Mouse (Mus musculus): ENCODE data around the gene Polr3a. TPM values are rescaled to one million over a fixed set of nuclear protein-coding genes. Genes with fewer than 3 reads are reported as not detected.

The Polr3a gene
- polyA plus RNA-seq (2016; fragmentation: Nextera tagmentation; extraction: Ambion mirVana): 22.2 and 24.9 TPM in 2 replicates

DNA sequence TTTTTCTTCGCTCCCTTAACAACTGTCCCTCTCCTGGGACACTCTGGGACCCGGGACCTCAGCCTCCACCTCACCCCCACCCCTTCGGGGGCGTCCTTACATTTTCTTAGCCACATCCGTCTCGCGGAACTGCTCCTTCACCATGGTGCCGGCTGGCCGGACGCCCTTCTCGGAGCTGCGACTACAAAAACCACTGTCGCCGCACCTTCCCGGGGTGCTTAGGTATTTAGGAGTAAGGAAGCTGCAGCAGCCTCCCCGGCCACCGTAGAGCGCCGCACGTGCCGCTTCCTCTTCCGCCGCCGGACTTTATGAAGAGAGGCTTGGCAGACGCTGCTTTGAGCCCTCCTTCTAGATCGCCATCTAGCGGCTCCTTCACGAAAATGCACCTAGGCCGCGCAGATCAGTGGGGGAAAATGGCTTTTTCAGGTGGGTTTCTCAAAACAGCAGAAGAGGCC lies at the start of gene Polr3a, which contains the start of gene Rps24:
Gene Polr3a, minus strand, starts transcription at position 286 of the 455 bp plus-strand sequence.
Gene Rps24, plus strand, starts transcription at position 353 of the 455 bp plus-strand sequence.
- Histone ChIP-seq H3K36me3 (peaks cover 28% of the 10 kb centered on the region), H3K4me2 (replicated peaks) (peak within 1 kb of the TSS; percentile 77), H3K9me3 (no peaks in the 10 kb centered on the region), H3K27ac (0 out of 2 replicates have a peak within 1 kb of the TSS, but pooled peaks have one; percentile 41), H3K9ac (peak within 1 kb of the TSS; percentile 79), H3K4me1 (peaks cover 14% of the 10 kb centered on the region), H3K27me3 (no peaks in the 10 kb centered on the region), H3K4me3 (peak within 1 kb of the TSS; percentile 90)
- ATAC-seq (ENCODE audit: insufficient number of reproducible peaks, insufficient read depth, low FRiP score, low TSS enrichment): peak; percentile 16; the same call in 1 of the 2 replicates
- WGBS: under 1% methylated on average over 30 of the region's 30 CpGs

DNA sequence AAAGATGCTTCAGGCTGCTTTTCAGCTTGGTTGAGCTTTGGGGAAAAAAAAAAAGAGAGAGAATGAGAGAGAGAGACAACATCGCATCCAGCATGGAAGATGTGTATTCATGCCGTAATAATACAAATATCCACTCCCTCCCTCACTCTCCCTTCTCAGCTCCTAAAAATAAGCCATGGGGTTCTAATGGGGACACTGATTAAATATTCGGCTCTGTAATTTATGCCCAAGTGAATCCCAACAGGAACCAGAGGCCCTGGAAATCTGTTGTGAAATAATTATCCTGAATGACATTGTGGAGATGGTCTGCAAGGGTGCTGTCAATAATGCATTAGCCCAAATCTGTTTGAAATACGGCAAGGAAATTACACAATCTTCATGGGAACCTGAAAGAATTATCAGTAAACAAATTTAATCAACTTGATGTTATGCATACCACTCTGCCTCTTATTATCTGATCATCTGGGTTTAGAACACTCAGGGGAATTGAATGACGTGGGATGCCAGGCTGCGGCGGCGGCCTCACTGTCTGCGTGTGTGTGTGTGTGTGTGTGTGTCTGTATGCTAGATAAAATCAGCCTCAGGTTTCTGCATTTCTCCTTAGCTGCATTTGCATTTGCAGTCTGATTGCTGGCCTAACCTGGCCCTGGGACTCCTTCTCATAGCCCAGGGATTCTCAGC lies 48.1 kb upstream of the Polr3a start:
- Histone ChIP-seq H3K9ac (no peak overlapping the region), H3K27me3 (no peaks in the 10 kb centered on the region), H3K9me3 (no peaks in the 10 kb centered on the region), H3K27ac (no peak overlapping the region), H3K4me2 (replicated peaks) (no peak overlapping the region), H3K4me3 (no peak overlapping the region), H3K36me3 (no peaks in the 10 kb centered on the region), H3K4me1 (peaks cover 17% of the 10 kb centered on the region)
- 56% methylated on average over 9 of the region's 9 CpGs for WGBS
- ATAC-seq (ENCODE audit: insufficient number of reproducible peaks, insufficient read depth, low FRiP score, low TSS enrichment): no peak

DNA sequence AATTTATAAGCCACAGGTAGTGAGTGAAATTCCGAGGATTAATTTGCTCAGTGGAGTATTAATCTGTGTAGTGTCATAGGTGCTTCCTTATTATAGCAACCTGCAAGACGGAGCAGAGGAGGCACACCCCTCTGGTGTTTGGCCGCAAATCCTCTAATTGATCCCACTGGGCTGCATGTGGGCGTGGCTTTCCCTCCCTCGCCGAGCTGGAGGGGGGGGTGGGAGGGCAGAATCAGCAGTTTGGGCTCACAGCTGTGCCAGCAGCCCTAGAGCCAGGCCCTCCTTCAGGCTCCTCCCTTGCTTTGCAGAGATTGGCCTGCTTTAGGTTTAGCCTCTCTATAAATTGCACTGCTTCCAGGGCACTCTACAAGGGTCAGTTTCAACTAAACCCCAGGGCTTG lies 43.4 kb upstream of the Polr3a start:
- Histone ChIP-seq H3K27me3 (no peaks in the 10 kb centered on the region; the same call in 1 of the 2 replicates), H3K9ac (no peak overlapping the region), H3K4me3 (no peak overlapping the region), H3K4me2 (replicated peaks) (peak overlapping the region; percentile 24), H3K4me1 (peaks cover 21% of the 10 kb centered on the region), H3K36me3 (no peaks in the 10 kb centered on the region), H3K27ac (no peak overlapping the region), H3K9me3 (no peaks in the 10 kb centered on the region)
- WGBS: 2% methylated on average over 6 of the region's 6 CpGs
- peak; percentile 73; the same call in 1 of the 2 replicates for ATAC-seq (ENCODE audit: insufficient number of reproducible peaks, insufficient read depth, low FRiP score, low TSS enrichment)

GRCm38 (mm10) chr14:24526440-24526839 lies 39.6 kb upstream of the Polr3a start:
- no peaks in the 10 kb centered on the region for H3K36me3 ChIP-seq
- no peaks in the 10 kb centered on the region for H3K9me3 ChIP-seq
- H3K9ac ChIP-seq: no peak overlapping the region
- H3K4me1 ChIP-seq: peaks cover 14% of the 10 kb centered on the region
- H3K4me3 ChIP-seq: no peak overlapping the region
- WGBS: 67% methylated on average over 10 of the region's 10 CpGs
- H3K27me3 ChIP-seq: no peaks in the 10 kb centered on the region; the same call in 1 of the 2 replicates
- H3K27ac ChIP-seq: no peak overlapping the region
- H3K4me2 ChIP-seq (replicated peaks): no peak overlapping the region
- no peak for ATAC-seq (ENCODE audit: insufficient number of reproducible peaks, insufficient read depth, low FRiP score, low TSS enrichment)

GRCm38 (mm10) chr14:24525677-24526415 lies 39.0 kb upstream of the Polr3a start:
- WGBS: 64% methylated on average over 10 of the region's 10 CpGs
- ATAC-seq (ENCODE audit: insufficient number of reproducible peaks, insufficient read depth, low FRiP score, low TSS enrichment): no peak
- no peaks in the 10 kb centered on the region for H3K36me3 ChIP-seq
- no peaks in the 10 kb centered on the region for H3K9me3 ChIP-seq
- H3K4me1 ChIP-seq: peaks cover 13% of the 10 kb centered on the region
- H3K27me3 ChIP-seq: no peaks in the 10 kb centered on the region; the same call in 1 of the 2 replicates
- H3K9ac ChIP-seq: no peak overlapping the region
- no peak overlapping the region for H3K27ac ChIP-seq
- no peak overlapping the region for H3K4me3 ChIP-seq
- no peak overlapping the region for H3K4me2 ChIP-seq (replicated peaks)

DNA sequence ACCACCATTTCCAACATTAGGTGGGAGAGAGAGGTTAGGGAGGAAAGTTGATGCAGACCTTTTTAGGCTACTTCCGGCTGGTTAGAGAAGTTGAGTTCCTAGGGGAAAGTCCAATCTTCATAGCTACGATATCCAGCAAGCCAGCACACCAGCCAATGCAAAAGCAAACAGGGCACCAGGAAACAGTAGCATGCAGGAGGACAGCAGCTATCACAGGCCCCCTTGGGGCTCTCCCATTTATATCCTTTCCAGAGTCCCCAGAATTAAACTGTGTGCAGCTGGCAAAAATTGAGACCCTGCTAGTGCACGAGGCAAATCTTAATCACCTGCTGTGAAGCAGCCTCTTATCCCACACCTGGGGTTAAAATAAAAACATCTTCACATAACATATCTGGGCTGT lies 38.3 kb upstream of the Polr3a start:
- Histone ChIP-seq H3K4me3 (no peak overlapping the region), H3K9me3 (no peaks in the 10 kb centered on the region), H3K36me3 (no peaks in the 10 kb centered on the region), H3K4me1 (peaks cover 6% of the 10 kb centered on the region; the same call in 1 of the 2 replicates), H3K27ac (no peak overlapping the region), H3K4me2 (replicated peaks) (no peak overlapping the region), H3K9ac (no peak overlapping the region), H3K27me3 (no peaks in the 10 kb centered on the region; the same call in 1 of the 2 replicates)
- WGBS: 64% methylated on average over 3 of the region's 3 CpGs
- ATAC-seq (ENCODE audit: insufficient number of reproducible peaks, insufficient read depth, low FRiP score, low TSS enrichment): no peak

DNA sequence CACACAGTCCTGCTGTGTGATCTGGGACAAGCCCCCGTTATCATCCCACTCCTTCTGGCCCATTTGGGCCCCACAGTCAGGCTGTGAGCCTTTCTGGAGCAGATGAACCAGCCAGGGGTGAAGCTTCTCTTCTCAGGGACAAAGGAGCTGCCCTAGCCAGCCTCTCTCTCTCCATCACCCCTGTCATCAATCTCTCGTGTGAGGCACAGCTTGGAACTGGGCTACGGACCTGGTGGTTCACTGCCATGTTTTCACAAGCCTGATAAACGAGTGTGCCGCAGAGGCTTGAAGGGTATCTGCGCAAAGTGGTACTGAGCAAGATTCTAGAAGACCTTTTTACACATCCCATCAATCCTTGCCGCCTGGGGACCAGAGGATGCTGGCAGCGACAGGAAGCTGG lies 34.7 kb upstream of the Polr3a start:
- Histone ChIP-seq H3K4me3 (no peak overlapping the region), H3K9me3 (no peaks in the 10 kb centered on the region), H3K9ac (no peak overlapping the region), H3K4me2 (replicated peaks) (no peak overlapping the region), H3K27me3 (no peaks in the 10 kb centered on the region), H3K27ac (no peak overlapping the region), H3K4me1 (no peaks in the 10 kb centered on the region), H3K36me3 (no peaks in the 10 kb centered on the region)
- no peak for ATAC-seq (ENCODE audit: insufficient number of reproducible peaks, insufficient read depth, low FRiP score, low TSS enrichment)
- WGBS: 78% methylated on average over 8 of the region's 8 CpGs

DNA sequence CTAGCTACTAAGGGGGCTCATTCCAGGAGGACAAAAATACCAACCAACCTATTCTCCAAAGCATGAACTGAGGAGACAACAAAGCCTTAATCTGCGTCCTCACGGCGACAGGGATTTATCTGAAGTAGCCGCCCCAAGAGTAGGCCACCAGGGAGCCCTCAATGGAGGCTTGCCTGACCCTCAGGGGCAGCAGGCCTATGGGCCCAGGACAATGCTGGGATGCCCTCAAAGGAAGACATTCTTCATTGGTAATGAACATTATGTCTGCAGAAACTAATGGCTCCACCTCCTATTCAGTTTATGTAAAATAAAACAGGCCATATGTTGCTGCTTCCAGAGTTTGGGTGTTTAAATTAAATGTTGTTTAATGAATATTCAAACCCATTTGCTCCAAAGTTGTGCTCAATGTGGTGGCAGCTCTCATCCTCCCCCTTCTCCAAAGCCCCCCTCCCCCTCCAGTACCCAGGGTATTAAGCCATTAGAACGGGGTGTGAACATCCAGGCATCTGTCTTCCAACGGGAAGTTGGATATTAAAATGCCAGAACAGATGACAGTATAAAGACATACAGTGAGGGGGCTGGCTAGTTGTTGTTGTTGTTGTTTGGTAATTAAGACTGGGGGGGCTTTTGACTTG lies 25.8 kb upstream of the Polr3a start:
- H3K9me3 ChIP-seq: no peaks in the 10 kb centered on the region
- 86% methylated on average over 6 of the region's 6 CpGs for WGBS
- H3K27ac ChIP-seq: no peak overlapping the region
- no peak overlapping the region for H3K4me2 ChIP-seq (replicated peaks)
- no peak for ATAC-seq (ENCODE audit: insufficient number of reproducible peaks, insufficient read depth, low FRiP score, low TSS enrichment)
- no peaks in the 10 kb centered on the region for H3K36me3 ChIP-seq
- no peaks in the 10 kb centered on the region for H3K27me3 ChIP-seq
- H3K4me3 ChIP-seq: no peak overlapping the region
- H3K4me1 ChIP-seq: peaks cover 11% of the 10 kb centered on the region
- no peak overlapping the region for H3K9ac ChIP-seq

- Histone ChIP-seq H3K9ac (no peak overlapping the region), H3K27ac (no peak overlapping the region), H3K4me1 (peaks cover 15% of the 10 kb centered on the region), H3K4me2 (replicated peaks) (no peak overlapping the region), H3K4me3 (no peak overlapping the region), H3K27me3 (no peaks in the 10 kb centered on the region), H3K9me3 (no peaks in the 10 kb centered on the region), H3K36me3 (no peaks in the 10 kb centered on the region)
- no peak for ATAC-seq (ENCODE audit: insufficient number of reproducible peaks, insufficient read depth, low FRiP score, low TSS enrichment)
- 73% methylated on average over 2 of the region's 2 CpGs for WGBS
Observed at GRCm38 (mm10) chr14:24510679-24511078, 23.8 kb upstream of the Polr3a start.

GRCm38 (mm10) chr14:24510218-24510617 lies 23.4 kb upstream of the Polr3a start:
- Histone ChIP-seq H3K9ac (no peak overlapping the region), H3K9me3 (no peaks in the 10 kb centered on the region), H3K4me2 (replicated peaks) (no peak overlapping the region), H3K36me3 (no peaks in the 10 kb centered on the region), H3K4me1 (peaks cover 15% of the 10 kb centered on the region), H3K4me3 (no peak overlapping the region), H3K27me3 (no peaks in the 10 kb centered on the region), H3K27ac (no peak overlapping the region)
- 100% methylated on average over 1 of the region's 1 CpGs for WGBS
- ATAC-seq (ENCODE audit: insufficient number of reproducible peaks, insufficient read depth, low FRiP score, low TSS enrichment): no peak

- no peak overlapping the region for H3K27ac ChIP-seq
- H3K4me3 ChIP-seq: no peak overlapping the region
- H3K27me3 ChIP-seq: no peaks in the 10 kb centered on the region
- H3K9ac ChIP-seq: no peak overlapping the region
- ATAC-seq (ENCODE audit: insufficient number of reproducible peaks, insufficient read depth, low FRiP score, low TSS enrichment): no peak
- no peak overlapping the region for H3K4me2 ChIP-seq (replicated peaks)
- H3K9me3 ChIP-seq: no peaks in the 10 kb centered on the region
- H3K4me1 ChIP-seq: peaks cover 15% of the 10 kb centered on the region
- H3K36me3 ChIP-seq: no peaks in the 10 kb centered on the region
- WGBS: 70% methylated on average over 5 of the region's 5 CpGs
Observed at GRCm38 (mm10) chr14:24509557-24509956, 22.7 kb upstream of the Polr3a start.

Measured in embryonic facial prominence, embryonic 12.5 days (tissue).